Mouse (Mus musculus) frontal cortex, adult (tissue): ENCODE measurements at regions not wholly inside any gene's neighbourhood (a gene's known extent, or its start where the extent isn't known, plus 50 kb on each side); places are given as distances from the start of the nearest gene placed in this dataset.

Experiments used
- ATAC-seq: cut with Nextera tagmentation; 2 replicates; pipeline ENCODE4 v1.9.2; 2017; ENCODE audit warnings: mild to moderate bottlenecking, moderate library complexity, mixed read lengths; ENCODE audit not compliant: low TSS enrichment

- ATAC-seq = peak; percentile 50
These were observed 702.0 kb upstream of the Lrfn5 start for GRCm38 (mm10) chr12:60820979-60821378.
